Mouse (Mus musculus): ENCODE measurements at regions not wholly inside any gene's neighbourhood (a gene's known extent, or its start where the extent isn't known, plus 50 kb on each side); places are given as distances from the start of the nearest gene placed in this dataset.

- DNase-seq, result no peak
These were observed 348.9 kb upstream of the Slc24a5 start for GRCm38 (mm10) chr2:124718985-124719384.

- DNase-seq, result peak; percentile 41
These were observed 348.0 kb upstream of the Slc24a5 start for GRCm38 (mm10) chr2:124719820-124720478.

GRCm38 (mm10) chr2:124720593-124721445 is 347.1 kb upstream of the Slc24a5 start:
- no peak for DNase-seq

DNA sequence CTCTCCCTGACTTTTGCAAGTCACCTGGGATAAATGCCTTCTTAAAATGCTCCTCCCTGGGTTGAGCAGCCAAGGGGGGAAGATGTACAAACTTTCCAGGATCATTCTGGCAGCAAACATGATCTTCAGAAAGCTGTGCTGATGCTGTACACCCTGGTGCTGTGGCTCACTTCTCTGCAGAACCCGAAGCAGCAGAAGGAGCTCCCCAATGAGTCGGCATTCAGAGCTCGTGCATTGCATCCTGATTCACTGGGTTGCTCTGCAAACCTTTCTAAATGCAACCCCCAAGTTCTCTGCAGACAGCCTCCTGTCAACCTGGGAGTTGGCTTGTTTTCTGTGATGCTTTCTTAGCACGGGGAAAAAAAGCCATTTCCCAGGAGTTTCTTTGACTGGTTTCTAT is 343.8 kb upstream of the Slc24a5 start:
- DNase-seq, result no peak

- no peak for DNase-seq
These were observed 343.0 kb upstream of the Slc24a5 start for GRCm38 (mm10) chr2:124724827-124725480.

DNA sequence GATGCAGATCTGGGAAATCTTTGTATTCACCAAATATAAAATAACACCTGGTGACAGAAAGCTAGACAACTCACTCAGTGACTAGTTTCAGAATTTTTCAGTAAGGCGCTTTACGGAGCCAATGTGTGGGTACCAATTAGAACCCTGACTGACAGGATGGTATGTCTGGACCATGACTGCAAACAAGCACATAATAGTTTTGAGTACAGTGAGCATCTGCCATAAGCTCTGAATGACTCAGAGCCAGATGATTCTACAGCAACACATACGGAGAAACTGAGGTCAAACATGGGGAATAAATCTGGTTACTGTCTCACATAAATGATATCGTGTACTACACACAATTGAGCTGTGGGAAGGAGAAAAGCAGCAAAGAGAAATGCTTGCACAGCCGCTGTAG is 339.9 kb upstream of the Slc24a5 start:
- no peak for DNase-seq

DNA sequence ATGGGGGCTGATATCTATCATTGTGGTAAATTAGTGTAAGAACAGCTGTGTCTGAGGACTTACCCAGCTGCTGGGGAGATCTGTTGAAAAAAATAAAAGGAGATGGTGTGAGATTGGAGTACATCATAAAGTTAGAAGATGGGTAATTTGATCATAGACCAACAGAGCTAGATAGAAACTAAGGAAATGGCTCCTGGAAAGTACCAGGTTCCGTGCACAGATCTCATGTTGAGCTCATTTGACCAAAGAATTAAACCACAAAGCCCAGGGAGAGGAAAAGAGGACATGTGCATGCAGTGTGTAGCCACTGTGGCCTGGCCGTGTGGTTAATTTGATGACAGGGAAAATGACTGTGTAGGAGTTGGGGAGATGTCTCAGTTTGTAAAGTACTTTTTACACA is 335.3 kb upstream of the Slc24a5 start:
- no peak for DNase-seq

DNA sequence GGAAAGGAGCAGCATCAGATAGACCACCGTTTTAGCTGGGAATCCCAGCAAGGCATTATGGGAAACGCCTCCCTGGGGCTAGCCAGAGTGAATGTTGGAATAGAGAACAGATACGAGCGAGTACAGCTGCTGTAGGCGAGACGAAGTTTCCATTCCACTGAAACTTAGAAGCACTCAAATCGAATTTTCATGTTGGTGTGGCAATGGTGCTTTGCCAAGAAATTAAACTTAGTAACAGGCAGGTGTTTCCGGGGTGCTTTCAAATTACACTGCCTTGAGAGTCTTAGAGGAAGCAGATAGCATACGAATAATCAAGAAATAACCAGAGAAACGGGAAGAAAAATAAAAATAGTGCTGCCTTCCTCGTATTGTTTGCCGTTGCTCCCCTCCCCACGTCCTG is 327.1 kb upstream of the Slc24a5 start:
- DNase-seq, result no peak

DNA sequence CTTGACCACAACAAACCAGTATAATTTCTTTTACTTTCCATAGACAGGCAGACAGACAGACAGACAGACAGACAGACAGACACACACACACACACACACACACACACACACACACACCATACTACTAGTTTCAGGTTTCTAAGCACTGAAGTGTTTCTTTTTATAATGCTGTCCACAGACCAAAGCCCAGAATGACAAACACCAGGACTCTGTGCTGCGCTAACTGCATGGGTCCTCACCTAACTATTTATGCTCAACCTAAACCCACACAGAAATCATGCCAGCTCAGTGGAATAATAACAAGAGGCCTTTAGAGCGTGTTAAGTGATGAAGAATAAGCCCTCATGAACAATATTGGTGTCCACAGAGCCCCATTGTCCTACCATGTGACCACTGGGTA is 325.0 kb upstream of the Slc24a5 start:
- DNase-seq, result no peak

GRCm38 (mm10) chr2:124745045-124745444 is 322.9 kb upstream of the Slc24a5 start:
- no peak for DNase-seq

DNA sequence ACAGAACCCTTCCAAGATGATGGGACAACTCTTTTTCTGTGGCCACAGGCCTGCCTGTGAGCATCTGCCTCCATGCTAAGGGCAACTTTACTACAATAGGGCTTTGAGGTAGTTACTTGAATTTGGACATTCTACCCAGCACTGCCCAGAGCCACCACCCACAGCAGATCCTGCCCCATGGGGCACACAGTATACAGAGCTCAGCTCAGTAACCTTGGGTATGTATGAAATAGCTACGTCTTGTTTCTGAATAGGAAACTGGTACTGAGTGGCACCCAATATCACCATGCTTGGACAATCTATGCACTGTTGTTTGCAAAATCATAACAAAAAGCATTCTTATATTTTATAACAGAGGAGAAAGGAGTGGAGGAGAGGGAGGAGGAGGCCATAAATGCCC is 320.8 kb upstream of the Slc24a5 start:
- DNase-seq, result no peak

GRCm38 (mm10) chr2:124747627-124748026 is 320.3 kb upstream of the Slc24a5 start:
- peak; percentile 39 for DNase-seq

- no peak for DNase-seq
These were observed 316.1 kb upstream of the Slc24a5 start for GRCm38 (mm10) chr2:124751832-124752231.

GRCm38 (mm10) chr2:124753717-124754116 is 314.2 kb upstream of the Slc24a5 start:
- no peak for DNase-seq

GRCm38 (mm10) chr2:124755244-124755643 is 312.7 kb upstream of the Slc24a5 start:
- DNase-seq, result no peak

DNA sequence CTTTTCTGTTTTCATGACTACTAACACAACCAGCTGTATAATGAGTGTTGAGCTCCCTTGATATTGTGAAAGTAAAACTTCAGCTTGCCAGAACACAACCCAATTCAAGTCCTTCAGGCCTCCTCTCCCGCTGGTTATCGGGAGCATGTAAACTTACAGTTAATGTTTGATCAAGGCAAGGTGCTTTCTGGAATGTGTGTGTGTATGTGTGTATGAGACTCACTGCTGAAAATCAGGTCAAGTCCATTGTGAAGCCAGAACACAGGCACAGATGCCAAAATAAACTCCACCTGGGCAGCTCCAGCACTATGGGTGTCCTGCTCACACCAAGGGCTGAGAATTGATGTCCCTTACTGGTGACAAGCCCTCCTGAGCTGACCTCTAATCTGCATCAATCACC is 308.9 kb upstream of the Slc24a5 start:
- DNase-seq, result peak; percentile 18

DNA sequence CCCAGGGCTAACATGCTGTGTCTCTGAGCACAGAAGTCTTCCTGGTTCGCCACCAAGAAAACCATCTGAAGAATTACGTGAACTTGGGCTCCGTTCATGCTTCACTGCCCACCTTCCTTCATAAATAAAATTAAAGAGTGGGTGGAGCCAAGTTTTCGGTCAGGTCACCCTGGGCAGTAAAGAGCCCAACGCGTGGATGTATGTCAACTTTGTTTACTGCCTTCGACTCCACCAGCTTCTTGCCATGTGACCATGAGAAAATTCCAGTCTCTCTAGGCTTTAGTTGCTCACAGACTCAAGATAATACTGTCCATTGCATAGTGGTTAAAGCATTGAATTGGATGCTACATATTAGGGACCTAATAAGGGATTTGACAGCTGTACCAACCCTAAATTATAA is 304.3 kb upstream of the Slc24a5 start:
- no peak for DNase-seq

DNA sequence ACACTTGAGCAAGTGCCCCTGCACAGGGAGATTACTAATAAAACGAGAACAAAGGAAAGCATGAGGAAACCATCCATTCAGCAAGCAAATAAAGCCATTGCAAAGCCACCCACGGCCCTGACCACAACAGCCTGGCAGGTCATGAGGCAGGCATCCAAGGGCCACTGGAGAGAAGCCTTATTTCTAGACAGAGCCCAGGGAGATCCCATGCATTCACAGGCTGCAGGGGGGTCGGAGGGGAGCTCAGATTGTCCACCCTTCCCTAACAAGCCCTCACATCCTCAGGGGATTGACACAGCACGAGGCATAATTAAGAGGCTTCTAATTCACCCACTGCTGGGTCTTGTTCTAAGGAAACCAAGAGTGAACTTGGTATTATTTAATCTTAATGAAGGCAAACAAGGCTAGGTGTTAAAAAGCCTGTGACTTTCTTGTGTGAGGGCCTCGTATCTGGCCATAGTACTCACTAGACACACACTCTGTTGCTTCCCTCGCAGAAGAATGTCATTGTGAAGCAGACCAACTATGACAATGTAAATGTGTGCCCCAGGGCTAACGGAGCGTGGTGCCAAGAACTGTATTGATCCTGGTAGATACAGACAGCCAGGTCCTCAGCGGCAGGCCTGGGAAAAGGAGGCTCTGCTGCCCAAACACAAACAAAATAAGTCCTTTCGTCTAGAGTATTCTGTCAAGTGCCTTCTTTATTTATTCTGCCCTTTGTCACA is 303.6 kb upstream of the Slc24a5 start:
- DNase-seq, result no peak

- no peak for DNase-seq
These were observed 298.5 kb upstream of the Slc24a5 start for GRCm38 (mm10) chr2:124769267-124769967.

- no peak for DNase-seq
These were observed 297.9 kb upstream of the Slc24a5 start for GRCm38 (mm10) chr2:124770028-124770427.

DNA sequence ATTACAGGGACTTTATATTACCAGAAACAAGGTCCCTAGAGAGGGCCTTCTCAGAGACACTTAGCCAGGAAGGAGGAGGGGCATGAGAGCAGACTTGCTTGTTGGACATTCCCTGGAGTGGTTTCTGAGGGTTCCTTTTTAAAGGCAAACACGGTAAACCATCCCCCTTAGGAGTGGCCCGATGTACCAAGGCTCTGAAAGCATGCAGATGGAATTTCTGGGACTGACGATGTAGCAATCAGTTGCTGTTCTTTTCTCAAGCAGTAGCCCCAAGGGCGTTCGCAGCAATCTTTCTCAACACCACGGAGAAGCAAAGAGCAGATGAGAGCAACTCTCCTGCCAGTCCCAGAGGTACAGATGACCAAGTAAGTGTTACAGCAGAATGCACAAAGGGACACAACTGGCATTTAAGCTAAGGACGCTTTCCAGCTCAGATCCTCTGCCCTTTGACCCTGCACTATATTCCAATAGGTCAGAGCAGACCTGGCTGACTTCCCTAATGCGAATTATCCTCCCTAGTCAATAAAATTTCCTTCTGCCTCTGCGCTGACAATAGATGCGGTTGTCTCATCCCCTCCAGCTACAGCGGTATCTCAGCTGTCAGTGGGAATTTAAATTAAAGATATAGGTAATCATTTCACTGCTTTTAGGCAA is 295.7 kb upstream of the Slc24a5 start:
- DNase-seq, result no peak

DNA sequence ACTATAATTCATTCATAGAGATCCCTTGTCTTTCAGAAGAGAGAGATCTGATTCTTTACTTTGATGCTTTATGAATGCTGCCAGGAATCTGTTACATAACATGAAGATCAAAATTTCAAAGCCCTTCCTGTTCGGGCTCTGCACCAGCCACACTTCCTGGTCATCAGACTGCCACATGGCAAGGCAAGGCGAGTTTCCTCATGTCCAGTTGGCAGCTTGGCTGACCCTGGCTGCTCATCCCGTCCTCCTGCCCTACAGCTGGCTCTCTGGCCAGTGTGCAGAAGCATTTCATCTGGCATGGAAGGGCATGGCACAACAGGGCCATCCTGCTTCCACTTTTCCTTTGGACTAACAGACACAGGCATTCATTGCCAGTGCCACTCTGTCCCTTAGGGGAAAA is 292.2 kb upstream of the Slc24a5 start:
- DNase-seq, result peak; percentile 28

Measured in kidney, postnatal 10 days (tissue).